Mouse (Mus musculus) heart, postnatal 0 days (tissue): ENCODE results near the gene Bcl2l14.

Source experiments
- CTCF ChIP-seq: IDR thresholded peaks from 2 replicates; pipeline ENCODE4 v1.5.1; 2016; ENCODE audit warnings: antibody characterized with exemption, control low read depth, low read depth
- EP300 ChIP-seq: IDR thresholded peaks from 2 replicates; pipeline ENCODE4 v1.6.1; 2016; ENCODE audit warnings: antibody characterized with exemption, low read depth

DNA sequence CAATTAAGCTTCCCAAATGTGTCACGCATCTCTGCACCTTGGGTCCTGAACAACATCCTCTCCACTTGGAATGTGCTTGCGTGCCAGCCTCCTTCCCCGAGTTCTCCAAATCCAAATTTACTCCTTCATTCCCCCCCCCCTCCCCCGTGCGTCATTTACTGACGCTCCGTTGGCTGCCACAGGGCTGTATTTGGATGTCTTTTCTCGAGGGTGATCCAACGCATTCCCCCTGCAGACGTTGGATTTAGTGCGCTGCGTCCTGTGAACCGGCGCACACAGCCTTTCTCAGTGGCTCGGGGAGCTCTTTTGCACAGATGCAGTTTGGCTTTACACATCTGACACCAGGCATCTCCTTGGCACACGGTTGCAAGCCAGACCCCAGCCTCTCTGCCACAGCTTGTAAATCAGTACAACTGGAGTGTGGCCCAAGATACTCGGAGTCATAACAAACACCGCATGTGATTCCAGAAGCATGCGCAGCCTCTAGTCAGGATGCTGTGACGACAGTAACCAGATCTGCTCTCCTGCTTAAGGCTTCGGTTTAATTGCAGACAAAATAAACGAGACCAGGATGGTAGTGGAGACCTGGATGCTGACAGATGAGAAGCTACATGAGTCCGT lies 43.4 kb downstream of the Bcl2l14 start:
- TF ChIP-seq EP300 (no peak), CTCF (no peak)
